Mouse (Mus musculus) embryo, embryonic 10 days (tissue): ENCODE data around the gene Pik3ap1.

Experiments
- DNase-seq: peaks from one replicate; pipeline ENCODE4 v3.0.0-alpha.2; 2015; ENCODE audit warnings: low spot score

Pik3ap1 gene

DNA sequence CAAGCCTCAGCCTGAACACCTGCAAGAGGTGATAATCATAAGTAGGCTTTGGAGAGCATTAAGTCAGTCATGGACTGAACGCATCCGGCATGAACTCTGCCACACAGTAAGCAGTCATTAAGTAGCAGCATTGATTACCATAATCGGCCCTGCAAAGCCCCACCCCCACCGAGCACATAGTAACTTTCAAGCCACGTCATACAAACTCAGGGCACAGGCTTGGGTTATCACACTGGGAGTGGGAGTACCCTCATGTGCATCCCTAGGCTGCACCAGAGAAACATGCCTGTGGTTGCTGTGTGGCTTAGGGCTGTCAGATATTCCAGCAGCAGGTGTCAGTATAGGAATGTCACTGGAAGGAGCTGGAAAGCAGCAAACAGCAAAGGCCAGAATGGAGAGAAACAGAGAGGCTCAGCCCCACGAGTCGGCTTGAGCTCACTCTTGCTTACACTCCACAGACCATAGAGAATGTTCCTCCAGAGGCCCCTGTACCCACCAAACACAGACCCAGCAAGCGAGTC is 105.1 kb downstream of the Pik3ap1 start:
- DNase-seq = no peak

- no peak for DNase-seq
These were observed 106.3 kb downstream of the Pik3ap1 start for GRCm38 (mm10) chr19:41278606-41279005.

DNA sequence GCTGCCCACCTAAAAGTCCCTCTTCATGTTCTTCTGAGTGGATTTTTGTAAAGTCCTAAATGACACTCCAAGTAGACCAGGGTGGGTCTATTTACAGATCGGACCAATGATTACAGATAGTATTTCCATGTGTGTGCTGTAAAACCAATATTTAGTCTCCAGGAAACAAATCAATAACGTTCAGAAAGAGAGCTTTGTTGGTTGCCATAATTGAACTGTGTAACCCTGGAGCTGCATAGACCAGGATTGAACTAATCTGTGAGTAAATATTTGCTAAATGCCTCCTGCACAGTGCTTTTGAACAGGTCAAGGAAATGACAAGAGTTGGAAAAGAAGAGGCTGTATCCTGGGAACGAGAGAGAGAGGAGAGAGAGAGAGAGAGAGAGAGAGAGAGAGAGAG is 109.3 kb downstream of the Pik3ap1 start:
- no peak for DNase-seq

DNA sequence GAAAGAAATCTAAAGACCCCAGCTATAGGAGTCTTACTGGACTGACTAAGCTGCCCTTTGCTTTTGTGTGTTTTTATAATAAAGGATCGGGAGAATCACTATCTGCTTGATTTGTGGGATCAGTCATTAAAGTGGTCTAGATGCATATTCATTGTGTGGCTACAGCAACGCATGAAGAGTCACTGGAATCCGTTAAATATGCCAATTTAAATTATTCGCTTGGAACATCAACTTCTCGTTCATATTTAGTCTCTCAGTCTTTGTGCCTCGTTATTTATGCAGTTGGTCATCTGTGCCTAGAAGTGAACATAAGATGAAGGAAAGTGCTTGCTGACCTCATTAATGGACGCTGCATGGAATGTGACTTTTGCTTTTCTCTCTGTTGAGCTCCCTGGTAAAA is 114.0 kb downstream of the Pik3ap1 start:
- no peak for DNase-seq

- peak; percentile 29 for DNase-seq
These were observed 114.7 kb downstream of the Pik3ap1 start for GRCm38 (mm10) chr19:41270151-41270727.

GRCm38 (mm10) chr19:41266251-41266901 is 118.5 kb downstream of the Pik3ap1 start:
- no peak for DNase-seq

- DNase-seq = peak; percentile 27
These were observed 120.5 kb downstream of the Pik3ap1 start for GRCm38 (mm10) chr19:41264331-41264799.

DNA sequence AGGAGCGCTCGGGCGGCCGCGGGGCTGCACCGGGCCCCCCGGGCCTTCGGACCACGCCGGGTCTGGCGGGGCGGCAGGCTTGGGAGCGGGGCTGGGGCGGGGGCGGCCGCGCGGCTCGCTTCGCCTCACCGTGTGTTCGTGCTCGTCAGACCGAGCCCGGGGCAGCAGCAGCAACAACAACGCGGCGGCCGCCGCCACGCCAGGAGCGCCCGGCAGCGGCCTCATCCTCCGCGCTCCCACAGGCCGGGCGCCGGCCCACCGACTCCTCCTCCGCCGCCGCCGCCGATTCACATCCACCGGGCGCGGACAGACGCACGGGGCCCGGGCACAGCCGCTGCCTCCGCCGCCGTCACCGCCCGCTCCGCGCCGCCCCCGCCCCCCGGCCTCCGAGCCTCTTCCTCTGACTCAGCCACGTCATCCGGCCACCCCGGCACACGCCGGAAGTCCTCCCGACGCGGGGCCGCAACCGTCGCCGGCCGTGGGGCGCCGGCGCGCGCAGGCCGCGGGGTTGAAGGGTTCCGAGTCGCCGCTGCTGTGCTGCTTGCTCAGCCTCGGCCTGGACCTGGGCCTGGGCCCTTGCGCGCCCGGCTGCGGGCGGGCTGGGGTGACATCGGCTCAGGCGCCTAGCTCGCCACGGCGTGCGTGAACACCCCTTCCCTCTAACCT is 121.1 kb downstream of the Pik3ap1 start, which contains the start of gene Tm9sf3:
Gene Tm9sf3 (minus strand): TSS at position 368 of the 666 bp plus-strand sequence.
- peak; percentile 86 for DNase-seq

DNA sequence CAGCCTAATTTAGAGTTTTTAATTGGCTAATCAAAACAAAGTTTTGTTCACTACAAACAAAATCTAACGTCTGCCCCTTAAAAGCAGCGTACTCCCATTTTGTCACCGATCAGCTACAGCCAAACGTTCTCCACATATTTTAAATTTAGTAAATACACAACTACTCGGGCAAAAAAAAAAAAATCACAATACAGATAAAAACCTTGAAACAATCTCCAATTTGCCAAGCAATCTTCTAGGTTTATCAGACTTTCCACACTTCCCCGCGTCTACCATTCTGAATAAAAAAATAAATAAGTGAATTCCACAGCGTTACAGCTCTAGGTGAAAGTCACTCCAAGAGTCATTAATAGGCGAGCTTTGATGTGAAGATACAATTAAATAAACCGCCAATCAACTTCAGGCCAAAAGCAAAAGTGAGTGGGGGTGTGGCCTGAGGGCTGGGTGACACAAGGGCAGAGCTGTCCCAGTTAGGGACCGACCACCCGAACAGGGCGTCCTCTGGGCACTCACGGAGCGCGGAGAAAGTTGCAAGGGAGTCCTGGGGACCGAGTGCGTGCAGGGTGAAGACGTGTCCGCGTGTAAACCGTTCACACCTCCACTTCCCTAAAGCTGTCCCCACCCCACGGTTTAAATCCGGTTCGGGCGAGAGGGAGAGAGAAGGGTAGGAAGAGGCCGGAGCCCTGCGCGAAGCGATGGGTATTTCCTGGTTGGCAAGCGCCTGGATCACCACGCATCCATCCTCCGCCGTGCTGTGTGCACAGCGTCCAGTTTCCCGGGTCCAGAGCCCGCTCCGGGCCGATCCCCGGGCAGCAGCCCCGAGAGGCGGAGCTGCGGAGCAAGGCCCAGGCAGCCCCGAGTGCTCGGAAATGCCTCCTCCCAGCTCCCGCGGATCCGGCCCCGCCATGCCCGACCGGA is 121.9 kb downstream of the Pik3ap1 start:
- peak; percentile 73 for DNase-seq

GRCm38 (mm10) chr19:41260736-41261135 is 124.2 kb downstream of the Pik3ap1 start:
- DNase-seq = no peak

- DNase-seq = no peak
These were observed 125.6 kb downstream of the Pik3ap1 start for GRCm38 (mm10) chr19:41259256-41259655.

GRCm38 (mm10) chr19:41258707-41259106 is 126.2 kb downstream of the Pik3ap1 start:
- peak; percentile 68 for DNase-seq

DNA sequence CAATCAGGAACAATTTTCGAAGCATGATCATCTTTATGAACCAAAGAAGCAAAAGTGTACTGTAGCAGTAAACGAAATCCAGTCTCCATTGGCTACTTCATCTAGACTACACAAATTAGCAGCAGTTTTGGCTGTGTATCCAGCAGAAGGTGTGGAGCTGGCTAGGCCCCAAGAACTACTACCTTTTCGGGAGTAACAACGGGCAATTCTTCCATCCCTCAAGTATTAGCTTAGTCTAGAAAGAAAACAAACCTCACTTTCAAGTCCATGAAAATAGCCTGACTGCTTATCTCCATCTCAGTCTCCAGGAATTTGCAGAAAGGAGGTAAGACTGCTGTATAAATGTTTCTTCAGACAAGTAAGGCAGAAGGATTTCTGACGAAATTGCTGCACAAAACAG is 130.3 kb downstream of the Pik3ap1 start:
- no peak for DNase-seq

DNA sequence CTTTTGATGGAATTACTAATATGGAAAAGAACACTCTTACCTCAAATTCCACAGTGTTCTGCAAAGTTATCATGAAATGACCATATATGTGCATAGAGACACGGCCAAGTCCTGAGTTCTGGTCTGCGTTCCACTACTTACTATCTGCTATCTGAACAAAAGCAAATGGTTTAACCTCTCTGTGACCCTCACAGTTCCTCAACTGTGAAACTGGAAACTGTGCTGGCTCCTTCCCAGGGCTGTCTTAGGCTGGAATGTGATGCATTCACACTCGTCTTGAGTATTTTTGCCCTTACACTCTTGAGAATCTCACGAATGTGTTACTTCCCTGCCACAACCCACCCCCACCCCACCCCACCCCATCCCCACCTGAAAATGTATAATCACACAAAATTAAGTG is 135.9 kb downstream of the Pik3ap1 start:
- no peak for DNase-seq

GRCm38 (mm10) chr19:41248271-41248670 is 136.6 kb downstream of the Pik3ap1 start:
- DNase-seq = no peak

DNA sequence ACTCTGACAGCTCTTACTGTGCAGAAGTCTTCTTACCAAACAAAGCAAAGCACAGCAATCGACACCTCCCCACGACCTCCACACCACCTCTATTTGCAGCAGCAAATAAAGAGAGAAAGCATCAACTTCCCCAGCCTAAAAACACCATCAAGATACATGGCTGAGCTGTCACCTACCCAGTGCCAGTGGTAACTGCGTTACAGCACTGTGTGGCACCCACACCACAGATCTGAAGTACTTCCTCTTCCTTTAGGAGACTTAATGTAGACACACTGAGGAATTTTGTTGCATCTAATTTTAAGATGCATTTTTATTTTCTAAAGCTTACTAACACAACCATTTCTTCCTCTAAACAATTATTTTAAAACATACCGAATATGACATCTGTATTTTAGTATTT is 138.6 kb downstream of the Pik3ap1 start:
- DNase-seq = no peak

DNA sequence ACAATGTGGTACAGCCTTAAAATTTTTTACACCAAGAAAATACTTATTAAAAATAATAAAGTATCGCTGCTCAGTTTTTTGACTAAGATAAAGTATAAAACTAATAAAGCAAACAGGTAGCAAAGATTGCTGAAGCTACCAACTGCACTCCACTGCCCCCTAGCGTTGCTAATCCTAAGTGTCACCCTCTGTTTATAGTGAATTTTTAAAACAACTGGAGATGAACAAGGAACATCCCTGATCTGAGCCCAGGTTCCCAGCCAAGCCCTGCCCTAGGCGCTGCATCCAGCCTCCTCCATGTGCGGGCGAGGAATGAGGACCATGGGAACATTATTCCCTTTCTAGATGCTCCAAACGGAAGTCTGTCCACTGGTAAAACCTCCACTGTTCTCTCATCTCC is 140.3 kb downstream of the Pik3ap1 start:
- DNase-seq = peak; percentile 79

GRCm38 (mm10) chr19:41241997-41242396 is 142.9 kb downstream of the Pik3ap1 start:
- no peak for DNase-seq

- no peak for DNase-seq
These were observed 151.2 kb downstream of the Pik3ap1 start for GRCm38 (mm10) chr19:41233698-41234097.
